Mouse (Mus musculus): Measurements from ENCODE around the gene Fam205c. TPM values are rescaled to one million over a fixed set of nuclear protein-coding genes. Genes with fewer than 3 reads are reported as not detected.

Fam205c gene
- polyA plus RNA-seq, 1 experiment from 2014 or later: 0.30 TPM

Other genes with a start within 250 kb of the Fam205c start
- gene Gm2564, start 244.5 kb downstream of the Fam205c start, polyA plus RNA-seq (2015; fragmentation: Nextera tagmentation; extraction: Ambion mirVana): not detected in 2 replicates
- not detected in 2 replicates for gene Ccl27b, start 219.0 kb downstream of the Fam205c start, polyA plus RNA-seq (2015; fragmentation: Nextera tagmentation; extraction: Ambion mirVana)
- gene Il11ra2, start 212.3 kb downstream of the Fam205c start, polyA plus RNA-seq (2015; fragmentation: Nextera tagmentation; extraction: Ambion mirVana): not detected in 2 replicates
- gene 4930578G10Rik, start 138.7 kb downstream of the Fam205c start, polyA plus RNA-seq (2015; fragmentation: Nextera tagmentation; extraction: Ambion mirVana): not detected in 2 replicates
- gene Ccl19, start 117.7 kb downstream of the Fam205c start, polyA plus RNA-seq (2015; fragmentation: Nextera tagmentation; extraction: Ambion mirVana): 0.41 TPM in 1 of 2 replicates, not detected in the other
- gene Ccl21a, start 100.2 kb downstream of the Fam205c start, polyA plus RNA-seq (2015; fragmentation: Nextera tagmentation; extraction: Ambion mirVana): 72.9 and 77.9 TPM in 2 replicates
- gene Fam205a1, start 20.3 kb downstream of the Fam205c start, polyA plus RNA-seq (2015; fragmentation: Nextera tagmentation; extraction: Ambion mirVana): 0.08 TPM in 1 of 2 replicates, not detected in the other
- gene Gm12394, start 17.5 kb downstream of the Fam205c start, polyA plus RNA-seq (2015; fragmentation: Nextera tagmentation; extraction: Ambion mirVana): 0.06 TPM in 1 of 2 replicates, not detected in the other
- 0.26 and 0.62 TPM in 2 replicates for gene Phf24, start 42.4 kb upstream of the Fam205c start, polyA plus RNA-seq (2015; fragmentation: Nextera tagmentation; extraction: Ambion mirVana)
- gene Dnajb5, start 75.6 kb upstream of the Fam205c start, polyA plus RNA-seq (2015; fragmentation: Nextera tagmentation; extraction: Ambion mirVana): 7.6 and 8.9 TPM in 2 replicates
- 0.39 and 0.56 TPM in 2 replicates for gene 1700022I11Rik, start 95.4 kb upstream of the Fam205c start, polyA plus RNA-seq (2015; fragmentation: Nextera tagmentation; extraction: Ambion mirVana)
- 543 and 557 TPM in 2 replicates for gene Vcp, start 126.3 kb upstream of the Fam205c start, polyA plus RNA-seq (2015; fragmentation: Nextera tagmentation; extraction: Ambion mirVana)
- 20.8 and 20.9 TPM in 2 replicates for gene Fancg, start 136.3 kb upstream of the Fam205c start, polyA plus RNA-seq (2015; fragmentation: Nextera tagmentation; extraction: Ambion mirVana)
- 19.0 and 22.1 TPM in 2 replicates for gene Pigo, start 151.6 kb upstream of the Fam205c start, polyA plus RNA-seq (2015; fragmentation: Nextera tagmentation; extraction: Ambion mirVana)
- 321 and 331 TPM in 2 replicates for gene Stoml2, start 157.5 kb upstream of the Fam205c start, polyA plus RNA-seq (2015; fragmentation: Nextera tagmentation; extraction: Ambion mirVana)
- 10.6 and 11.2 TPM in 2 replicates for gene Fam214b, start 172.0 kb upstream of the Fam205c start, polyA plus RNA-seq (2015; fragmentation: Nextera tagmentation; extraction: Ambion mirVana)
- gene Unc13b, start 184.7 kb upstream of the Fam205c start, polyA plus RNA-seq (2015; fragmentation: Nextera tagmentation; extraction: Ambion mirVana): 5.5 and 7.3 TPM in 2 replicates